Mouse (Mus musculus) embryonic facial prominence, embryonic 10.5 days (tissue): ENCODE results near the gene S100g. TPM values are rescaled to one million over a fixed set of nuclear protein-coding genes. Genes with fewer than 3 reads are reported as not detected.

Experiments
- DNase-seq: peaks from one replicate; pipeline ENCODE4 v3.0.0-alpha.2; 2017; ENCODE audit warnings: low spot score
- H3K27ac ChIP-seq: fragments of 300-500 bp; sonication (generic); replicated peaks from 2 replicates; pipeline ENCODE4 v1.5.1; 2016; ENCODE audit warnings: mild to moderate bottlenecking
- H3K27me3 ChIP-seq: fragments of 300-500 bp; sonication (generic); replicated peaks from 2 replicates; pipeline ENCODE4 v1.6.1; 2016; ENCODE audit warnings: low read depth, mild to moderate bottlenecking; ENCODE audit not compliant: poor library complexity, severe bottlenecking
- H3K36me3 ChIP-seq: fragments of 300-500 bp; sonication (generic); replicated peaks from 2 replicates; pipeline ENCODE4 v1.6.1; 2016; ENCODE audit warnings: mild to moderate bottlenecking, moderate library complexity
- H3K4me1 ChIP-seq: fragments of 300-500 bp; sonication (generic); 2 replicates; pipeline ENCODE4 v1.6.1; 2016
- H3K4me3 ChIP-seq: fragments of 300-500 bp; sonication (generic); 2 replicates; pipeline ENCODE4 v1.5.1; 2016; ENCODE audit warnings: mild to moderate bottlenecking, moderate library complexity
- H3K9me3 ChIP-seq: fragments of 300-500 bp; sonication (generic); 2 replicates; pipeline ENCODE4 v1.6.1; 2016; ENCODE audit warnings: mild to moderate bottlenecking
- WGBS: fragments of 180-500 bp; shearing (Covaris S2); methylation state at CpG from one replicate; pipeline ENCODE4 v1.1.7; 2016; 5-methylcytosine and 5-hydroxymethylcytosine counted together
- polyA plus RNA-seq: library from polyadenylated mRNA; unstranded; fragments of >200 nt; fragmentation: Nextera tagmentation; extraction: Ambion mirVana; gene quantifications from 2 replicates; pipeline ENCODE4 v1.2.1, GENCODE M21; 2016

S100g gene
- polyA plus RNA-seq = not detected in 2 replicates

GRCm38 (mm10) chrX:162964383-162964782 is at the start of gene S100g:
Gene S100g (minus strand): TSS chrX:162964599.
- Histone ChIP-seq H3K9me3 (no peaks in the 10 kb centered on the region), H3K4me3 (no peak within 1 kb of the TSS), H3K27ac (no peak within 1 kb of the TSS), H3K27me3 (peaks cover 73% of the 10 kb centered on the region), H3K36me3 (no peaks in the 10 kb centered on the region), H3K4me1 (no peaks in the 10 kb centered on the region)
- 51% methylated on average over 3 of the region's 3 CpGs for WGBS
- no peak for DNase-seq

GRCm38 (mm10) chrX:162992121-162992520 is 27.7 kb upstream of the S100g start:
- Histone ChIP-seq H3K36me3 (no peaks in the 10 kb centered on the region), H3K27me3 (peaks cover 58% of the 10 kb centered on the region)
- DNase-seq = no peak

GRCm38 (mm10) chrX:162991396-162991795 is 27.0 kb upstream of the S100g start:
- Histone ChIP-seq H3K4me1 (no peaks in the 10 kb centered on the region), H3K27me3 (peaks cover 51% of the 10 kb centered on the region), H3K36me3 (no peaks in the 10 kb centered on the region), H3K9me3 (no peaks in the 10 kb centered on the region), H3K4me3 (no peak overlapping the region), H3K27ac (no peak overlapping the region)
- 88% methylated on average over 4 of the region's 4 CpGs for WGBS
- no peak for DNase-seq

More at GRCm38 (mm10) chrX:162992121-162992520, 27.7 kb upstream of the S100g start:
- 79% methylated on average over 3 of the region's 3 CpGs for WGBS
- Histone ChIP-seq H3K27ac (no peak overlapping the region), H3K9me3 (no peaks in the 10 kb centered on the region), H3K4me3 (no peak overlapping the region), H3K4me1 (no peaks in the 10 kb centered on the region)

- peaks cover 4% of the 10 kb centered on the region for H3K36me3 ChIP-seq
- no peaks in the 10 kb centered on the region for H3K9me3 ChIP-seq
- 96% methylated on average over 10 of the region's 10 CpGs for whole genome bisulfite sequencing
- no peaks in the 10 kb centered on the region for H3K4me1 ChIP-seq
- no peak overlapping the region for H3K4me3 ChIP-seq
- peaks cover 21% of the 10 kb centered on the region for H3K27me3 ChIP-seq
- DNase-seq = no peak
- H3K27ac ChIP-seq = no peak overlapping the region
Measured at GRCm38 (mm10) chrX:162986876-162987495, 22.6 kb upstream of the S100g start.

- WGBS = 82% methylated on average over 3 of the region's 3 CpGs
- no peak overlapping the region for H3K27ac ChIP-seq
- no peak for DNase-seq
Measured at GRCm38 (mm10) chrX:162976194-162976593, 11.8 kb upstream of the S100g start.

GRCm38 (mm10) chrX:162967456-162967855 is 3.1 kb upstream of the S100g start:
- no peak overlapping the region for H3K27ac ChIP-seq
- no peak overlapping the region for H3K4me3 ChIP-seq
- H3K36me3 ChIP-seq = no peaks in the 10 kb centered on the region
- H3K4me1 ChIP-seq = no peaks in the 10 kb centered on the region
- peaks cover 80% of the 10 kb centered on the region for H3K27me3 ChIP-seq
- DNase-seq = no peak
- WGBS = 85% methylated on average over 8 of the region's 8 CpGs
- H3K9me3 ChIP-seq = no peaks in the 10 kb centered on the region

More at GRCm38 (mm10) chrX:162976194-162976593, 11.8 kb upstream of the S100g start:
- Histone ChIP-seq H3K36me3 (no peaks in the 10 kb centered on the region), H3K9me3 (no peaks in the 10 kb centered on the region), H3K4me1 (no peaks in the 10 kb centered on the region), H3K27me3 (peaks cover 33% of the 10 kb centered on the region), H3K4me3 (no peak overlapping the region)

- H3K4me1 ChIP-seq = no peaks in the 10 kb centered on the region
- no peak overlapping the region for H3K27ac ChIP-seq
- WGBS = 42% methylated on average over 4 of the region's 4 CpGs
- H3K36me3 ChIP-seq = no peaks in the 10 kb centered on the region
- H3K27me3 ChIP-seq = peaks cover 71% of the 10 kb centered on the region
- no peak for DNase-seq
- no peaks in the 10 kb centered on the region for H3K9me3 ChIP-seq
- H3K4me3 ChIP-seq = no peak overlapping the region
Measured at GRCm38 (mm10) chrX:162963840-162964239, 559 bp downstream of the S100g start.

- Histone ChIP-seq H3K9me3 (no peaks in the 10 kb centered on the region), H3K36me3 (no peaks in the 10 kb centered on the region), H3K4me1 (no peaks in the 10 kb centered on the region), H3K4me3 (no peak overlapping the region), H3K27ac (no peak overlapping the region), H3K27me3 (peaks cover 57% of the 10 kb centered on the region)
- no peak for DNase-seq
- WGBS = 79% methylated on average over 3 of the region's 3 CpGs
Measured at GRCm38 (mm10) chrX:162957921-162958320, 6.5 kb downstream of the S100g start.

- Histone ChIP-seq H3K27ac (no peak overlapping the region), H3K4me1 (no peaks in the 10 kb centered on the region), H3K27me3 (peaks cover 40% of the 10 kb centered on the region), H3K4me3 (no peak overlapping the region), H3K36me3 (no peaks in the 10 kb centered on the region), H3K9me3 (no peaks in the 10 kb centered on the region)
- DNase-seq = peak; percentile 11
- WGBS = 41% methylated on average over 3 of the region's 3 CpGs
Measured at GRCm38 (mm10) chrX:162949811-162950439, 14.5 kb downstream of the S100g start.

- H3K27ac ChIP-seq = no peak overlapping the region
- no peaks in the 10 kb centered on the region for H3K9me3 ChIP-seq
- H3K4me3 ChIP-seq = no peak overlapping the region
- H3K36me3 ChIP-seq = peaks cover 21% of the 10 kb centered on the region
- H3K27me3 ChIP-seq = peaks cover 44% of the 10 kb centered on the region
- DNase-seq = no peak
- no peaks in the 10 kb centered on the region for H3K4me1 ChIP-seq
- 94% methylated on average over 1 of the region's 1 CpGs for WGBS
Measured at GRCm38 (mm10) chrX:162942027-162942426, 22.4 kb downstream of the S100g start.

GRCm38 (mm10) chrX:162931467-162931866 is 32.9 kb downstream of the S100g start:
- WGBS = 94% methylated on average over 2 of the region's 2 CpGs
- H3K36me3 ChIP-seq = peaks cover 37% of the 10 kb centered on the region
- no peak for DNase-seq
- H3K4me3 ChIP-seq = no peak overlapping the region
- H3K27me3 ChIP-seq = peaks cover 16% of the 10 kb centered on the region
- H3K9me3 ChIP-seq = no peaks in the 10 kb centered on the region
- no peaks in the 10 kb centered on the region for H3K4me1 ChIP-seq
- no peak overlapping the region for H3K27ac ChIP-seq

GRCm38 (mm10) chrX:162921487-162922125 is 42.8 kb downstream of the S100g start:
- Histone ChIP-seq H3K4me3 (no peak overlapping the region), H3K27ac (no peak overlapping the region), H3K9me3 (no peaks in the 10 kb centered on the region), H3K27me3 (peaks cover 36% of the 10 kb centered on the region), H3K36me3 (peaks cover 18% of the 10 kb centered on the region), H3K4me1 (no peaks in the 10 kb centered on the region)
- 92% methylated on average over 8 of the region's 8 CpGs for WGBS
- DNase-seq = no peak

- DNase-seq = peak; percentile 56
- WGBS = 45% methylated on average over 5 of the region's 5 CpGs
- no peak overlapping the region for H3K27ac ChIP-seq
Measured at GRCm38 (mm10) chrX:162915697-162916096, 48.7 kb downstream of the S100g start.

More at GRCm38 (mm10) chrX:162915697-162916096, 48.7 kb downstream of the S100g start:
- H3K4me1 ChIP-seq = no peaks in the 10 kb centered on the region
- peaks cover 24% of the 10 kb centered on the region for H3K36me3 ChIP-seq
- no peaks in the 10 kb centered on the region for H3K9me3 ChIP-seq
- no peak overlapping the region for H3K4me3 ChIP-seq
- no peaks in the 10 kb centered on the region; the same call in 1 of the 2 replicates for H3K27me3 ChIP-seq
